ENCODE assay signal across 15 mouse cellular contexts in the genomic region with DNA sequence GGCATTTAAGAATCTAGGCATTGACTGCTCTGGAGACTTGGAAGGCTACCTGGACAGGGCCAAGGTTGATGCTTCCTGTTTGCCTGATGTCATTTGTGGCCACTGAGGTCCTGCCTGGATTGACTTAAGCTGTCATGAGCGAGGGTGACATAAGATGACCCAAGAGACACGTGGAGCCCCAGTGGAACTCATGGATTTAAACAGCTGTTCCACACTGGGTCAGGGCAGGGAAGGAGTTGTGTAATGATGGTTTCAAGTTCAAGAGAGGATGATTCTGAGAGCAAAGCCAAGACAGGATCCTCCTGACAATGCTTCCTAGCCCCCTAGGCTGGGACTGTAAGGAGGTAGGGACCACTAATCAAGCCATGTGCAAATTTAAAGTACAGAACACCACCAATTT. TPM values are rescaled to one million over a fixed set of nuclear protein-coding genes. Genes with fewer than 3 reads are reported as not detected.
A peak's percentile ranks its signal among the peaks of the same experiment; 100 is the strongest.
DNase-seq lines count a peak whose midpoint lies in the region; ATAC-seq and TF ChIP-seq lines count a peak whose summit lies in the region.
"Had no signal": no experiment of that assay in that cellular context is flagged by ENCODE, and none has a peak within 500 bp of the region (broad histone marks: within the 10 kb centered on the region; RNA-seq: fewer than 3 reads in every experiment).

No protein-coding gene starts in this region.

- H3K79me2 ChIP-seq in liver, adult 2 months (ENCODE audit: control insufficient read depth, insufficient read depth, low read length), result no peaks in the 10 kb centered on the region

- 30% methylated on average over 2 of the region's 2 CpGs for WGBS in liver, adult 2 months
- WGBS in liver, embryonic 11.5 days, result 75% methylated on average over 2 of the region's 2 CpGs
- 73% methylated on average over 2 of the region's 2 CpGs for WGBS in stomach, embryonic 15.5 days
- WGBS in hindbrain, postnatal 0 days, result 75% methylated on average over 2 of the region's 2 CpGs

- H3K4me3 ChIP-seq in gastrocnemius, adult 2 months, result no peak overlapping the region
- H3K4me3 ChIP-seq in liver, adult 2 months (ENCODE audit: insufficient read depth, low read depth, low read length), result no peak overlapping the region
- no peak overlapping the region; the same call in 1 of the 2 replicates for H3K4me3 ChIP-seq in liver, embryonic 11.5 days (ENCODE audit: low read depth, low read length)
- no peak overlapping the region for H3K4me3 ChIP-seq in stomach, embryonic 15.5 days (replicated peaks)
- H3K4me3 ChIP-seq in hindbrain, postnatal 0 days (ENCODE audit: low read length), result no peak overlapping the region
- H3K4me3 ChIP-seq: heart, embryonic 15.5 days had no signal

- H3K4me2 ChIP-seq in liver, embryonic 11.5 days, result peak overlapping the region; percentile 36
- no peak overlapping the region for H3K4me2 ChIP-seq in stomach, embryonic 15.5 days
- H3K4me2 ChIP-seq in hindbrain, postnatal 0 days (ENCODE audit: low read depth, low read length), result no peak overlapping the region
- H3K4me2 ChIP-seq: heart, embryonic 15.5 days had no signal

- H3K27ac ChIP-seq in gastrocnemius, adult 2 months, result peak overlapping the region; percentile 80
- H3K27ac ChIP-seq in liver, adult 2 months (replicated peaks; ENCODE audit: insufficient read depth, low read depth, low read length), result no peak overlapping the region
- H3K27ac ChIP-seq in liver, embryonic 11.5 days (ENCODE audit: low read depth, low read length), result peak overlapping the region; percentile 83
- H3K27ac ChIP-seq in stomach, embryonic 15.5 days, result peak overlapping the region; percentile 18; the same call in 1 of the 2 replicates
- no peak overlapping the region for H3K27ac ChIP-seq in hindbrain, postnatal 0 days
- H3K27ac ChIP-seq: heart, embryonic 15.5 days had no signal

- TF ChIP-seq CTCF in gastrocnemius, adult 2 months (IDR thresholded peaks at IDR 0.05), result no peak
- no peak for TF ChIP-seq CTCF in liver, adult 2 months (IDR thresholded peaks at IDR 0.05; ENCODE audit: low read depth, low read length)
- TF ChIP-seq CTCF in hindbrain, postnatal 0 days (IDR thresholded peaks at IDR 0.05; ENCODE audit: low read depth), result no peak

- intact Hi-C loops in gastrocnemius, adult 2 months (cut with DNase I), result no loop called here

- peak; percentile 46 for DNase-seq in gastrocnemius, adult 2 months
- no peak for DNase-seq in gastrocnemius, postnatal 25 days
- peak; percentile 79 for DNase-seq in liver, adult 2 months (ENCODE audit: extremely low read depth, low read depth, low spot score)
- no peak for DNase-seq in liver
- no peak for DNase-seq in liver, embryonic 11.5 days (ENCODE audit: low spot score)
- no peak for DNase-seq in hindbrain, postnatal 0 days (ENCODE audit: low spot score)
- DNase-seq: adrenal gland, adult 2 months; B cell, adult 2 months; cerebellum, adult 8-10 months; thymus, postnatal 36 days had no signal

- no peak for TF ChIP-seq POLR2A in liver, adult 2 months (IDR thresholded peaks at IDR 0.05; ENCODE audit: extremely low read depth, insufficient read depth, low read length)

- ATAC-seq in liver, embryonic 11.5 days (replicated peaks; ENCODE audit: low FRiP score), result no peak
- ATAC-seq in stomach, embryonic 15.5 days (ENCODE audit: insufficient read depth, low FRiP score, low read depth), result no peak
- no peak for ATAC-seq in hindbrain, postnatal 0 days
- ATAC-seq: forebrain, embryonic 14.5 days had no signal

- no peaks in the 10 kb centered on the region for H3K36me3 ChIP-seq in liver, adult 2 months (ENCODE audit: control insufficient read depth, insufficient read depth, low read length)
- no peaks in the 10 kb centered on the region for H3K36me3 ChIP-seq in liver, embryonic 11.5 days (ENCODE audit: control insufficient read depth, insufficient read depth, low read length)
- no peaks in the 10 kb centered on the region for H3K36me3 ChIP-seq in stomach, embryonic 15.5 days
- no peaks in the 10 kb centered on the region for H3K36me3 ChIP-seq in hindbrain, postnatal 0 days (ENCODE audit: insufficient read depth, low read length)
- H3K36me3 ChIP-seq: heart, embryonic 15.5 days had no signal

- no peaks in the 10 kb centered on the region for H3K27me3 ChIP-seq in liver, adult 2 months (ENCODE audit: control insufficient read depth, insufficient read depth, low read length)
- no peaks in the 10 kb centered on the region for H3K27me3 ChIP-seq in liver, embryonic 11.5 days (replicated peaks; ENCODE audit: control insufficient read depth, insufficient read depth, low read length)
- no peaks in the 10 kb centered on the region for H3K27me3 ChIP-seq in stomach, embryonic 15.5 days (replicated peaks)
- no peaks in the 10 kb centered on the region for H3K27me3 ChIP-seq in hindbrain, postnatal 0 days (ENCODE audit: insufficient read depth, low read length)
- H3K27me3 ChIP-seq: heart, embryonic 15.5 days had no signal

- H3K4me1 ChIP-seq in liver, adult 2 months (ENCODE audit: control insufficient read depth, insufficient read depth, low read length), result peaks cover 8% of the 10 kb centered on the region
- peaks cover 49% of the 10 kb centered on the region for H3K4me1 ChIP-seq in liver, embryonic 11.5 days (replicated peaks; ENCODE audit: control insufficient read depth, insufficient read depth, low read length)
- H3K4me1 ChIP-seq in stomach, embryonic 15.5 days, result peaks cover 31% of the 10 kb centered on the region
- no peaks in the 10 kb centered on the region for H3K4me1 ChIP-seq in hindbrain, postnatal 0 days (ENCODE audit: insufficient read depth, low read length)

- no peak overlapping the region for H3K9ac ChIP-seq in liver, adult 2 months (ENCODE audit: low read depth, low read length)
- H3K9ac ChIP-seq in liver, embryonic 11.5 days (ENCODE audit: low read depth, low read length), result peak overlapping the region; percentile 47
- no peak overlapping the region for H3K9ac ChIP-seq in stomach, embryonic 15.5 days
- H3K9ac ChIP-seq in hindbrain, postnatal 0 days (replicated peaks; ENCODE audit: low read length), result no peak overlapping the region
- H3K9ac ChIP-seq: heart, embryonic 15.5 days had no signal

- no peaks in the 10 kb centered on the region for H3K9me3 ChIP-seq in liver, embryonic 11.5 days (ENCODE audit: control insufficient read depth, low read length)
- H3K9me3 ChIP-seq in stomach, embryonic 15.5 days, result no peaks in the 10 kb centered on the region
- H3K9me3 ChIP-seq in hindbrain, postnatal 0 days (ENCODE audit: low read length), result no peaks in the 10 kb centered on the region
- H3K9me3 ChIP-seq: heart, embryonic 15.5 days had no signal

RNA-seq across cellular contexts. Expression of a gene that starts 2.8 kb away (rescaled TPM):
- 1 to 10 TPM; 5.0 to 7.0 TPM for total RNA-seq in gastrocnemius, adult 2 months (2021)
- 1 to 10 TPM; 5.0 to 6.8 TPM for total RNA-seq in gastrocnemius, postnatal 25 days (2021)
- total RNA-seq in liver, adult 2 months (2014; rRNA removed), result 9.1 and 11.0 TPM in 2 replicates
- polyA plus RNA-seq in liver, adult 2 months (2012; rRNA removed), result 51.0 and 57.0 TPM in 2 replicates
- polyA plus RNA-seq in liver, embryonic 11.5 days (2014; fragmentation: Nextera tagmentation; extraction: Ambion mirVana), result 21.7 and 26.3 TPM in 2 replicates
- polyA plus RNA-seq in stomach, embryonic 15.5 days (2015; fragmentation: Nextera tagmentation; extraction: Ambion mirVana), result 14.2 and 15.0 TPM in 2 replicates
- total RNA-seq in hindbrain, postnatal 0 days (2014; rRNA removed), result 107 and 132 TPM in 2 replicates
- polyA plus RNA-seq in hindbrain, postnatal 0 days (2015; fragmentation: Nextera tagmentation; extraction: Ambion mirVana), result 79.7 and 82.9 TPM in 2 replicates
- total RNA-seq: neutrophil, adult 5-6 weeks had no signal

RNA-seq across cellular contexts. Expression of a gene that starts 40.9 kb away (rescaled TPM):
- total RNA-seq in gastrocnemius, adult 2 months (2021), result under 1 TPM in 1 of 2 experiments, not detected in 1; 0.08 TPM
- not detected for total RNA-seq in gastrocnemius, postnatal 25 days (2021)
- total RNA-seq in liver, adult 2 months (2014; rRNA removed), result not detected in 2 replicates
- 0.51 and 0.54 TPM in 2 replicates for polyA plus RNA-seq in liver, adult 2 months (2012; rRNA removed)
- 1.1 and 1.5 TPM in 2 replicates for polyA plus RNA-seq in liver, embryonic 11.5 days (2014; fragmentation: Nextera tagmentation; extraction: Ambion mirVana)
- polyA plus RNA-seq in stomach, embryonic 15.5 days (2015; fragmentation: Nextera tagmentation; extraction: Ambion mirVana), result 0.94 and 2.3 TPM in 2 replicates
- total RNA-seq in hindbrain, postnatal 0 days (2014; rRNA removed), result 2.0 and 3.4 TPM in 2 replicates
- 1.7 and 2.2 TPM in 2 replicates for polyA plus RNA-seq in hindbrain, postnatal 0 days (2015; fragmentation: Nextera tagmentation; extraction: Ambion mirVana)
- total RNA-seq: monocyte, adult 5-6 weeks; neutrophil, adult 5-6 weeks had no signal

RNA-seq across cellular contexts. Expression of a gene that starts 51.8 kb away (rescaled TPM):
- total RNA-seq in gastrocnemius, adult 2 months (2021), result 1 to 10 TPM; 1.4 to 2.2 TPM
- total RNA-seq in gastrocnemius, postnatal 25 days (2021), result 1 to 10 TPM; 2.6 to 3.5 TPM
- 0.18 and 0.34 TPM in 2 replicates for total RNA-seq in liver, adult 2 months (2014; rRNA removed)
- polyA plus RNA-seq in liver, adult 2 months (2012; rRNA removed), result 0.29 and 0.80 TPM in 2 replicates
- 9.3 and 10.5 TPM in 2 replicates for polyA plus RNA-seq in liver, embryonic 11.5 days (2014; fragmentation: Nextera tagmentation; extraction: Ambion mirVana)
- 16.6 and 17.9 TPM in 2 replicates for polyA plus RNA-seq in stomach, embryonic 15.5 days (2015; fragmentation: Nextera tagmentation; extraction: Ambion mirVana)
- total RNA-seq in hindbrain, postnatal 0 days (2014; rRNA removed), result 286 and 304 TPM in 2 replicates
- polyA plus RNA-seq in hindbrain, postnatal 0 days (2015; fragmentation: Nextera tagmentation; extraction: Ambion mirVana), result 71.5 and 77.0 TPM in 2 replicates
- total RNA-seq: monocyte, adult 5-6 weeks; neutrophil, adult 5-6 weeks had no signal

RNA-seq across cellular contexts. Expression of a gene that starts 55.6 kb away (rescaled TPM):
- 10 to 100 TPM; 81.4 to 83.9 TPM for total RNA-seq in gastrocnemius, adult 2 months (2021)
- total RNA-seq in gastrocnemius, postnatal 25 days (2021), result 10 to 100 TPM; 72.1 to 75.9 TPM
- 124 and 163 TPM in 2 replicates for total RNA-seq in liver, adult 2 months (2014; rRNA removed)
- 238 and 244 TPM in 2 replicates for polyA plus RNA-seq in liver, adult 2 months (2012; rRNA removed)
- polyA plus RNA-seq in liver, embryonic 11.5 days (2014; fragmentation: Nextera tagmentation; extraction: Ambion mirVana), result 212 and 229 TPM in 2 replicates
- polyA plus RNA-seq in stomach, embryonic 15.5 days (2015; fragmentation: Nextera tagmentation; extraction: Ambion mirVana), result 214 and 232 TPM in 2 replicates
- 579 and 615 TPM in 2 replicates for total RNA-seq in hindbrain, postnatal 0 days (2014; rRNA removed)
- polyA plus RNA-seq in hindbrain, postnatal 0 days (2015; fragmentation: Nextera tagmentation; extraction: Ambion mirVana), result 637 and 643 TPM in 2 replicates

Comparison
In these comparisons a context has a peak if more than half of its experiments do, and no peak if none do; other contexts are left out.
1. DNase-seq: peak in gastrocnemius, adult 2 months (single experiment) and liver, adult 2 months (single experiment); none in gastrocnemius, postnatal 25 days (single experiment), liver (single experiment), liver, embryonic 11.5 days (single experiment) and hindbrain, postnatal 0 days (single experiment).
2. H3K27ac ChIP-seq: peak in gastrocnemius, adult 2 months (single experiment), liver, embryonic 11.5 days (single experiment) and stomach, embryonic 15.5 days (single experiment); none in liver, adult 2 months (single experiment) and hindbrain, postnatal 0 days (single experiment).
3. RNA of a gene that starts 51.8 kb away (total RNA-seq): 286 to 304 TPM in hindbrain, postnatal 0 days; 2.6 to 3.5 TPM in gastrocnemius, postnatal 25 days, 1.4 to 2.2 TPM in gastrocnemius, adult 2 months and 0.18 to 0.34 TPM in liver, adult 2 months; every median in the first group is over 10 times any median in the second.